Mouse (Mus musculus): Measurements from ENCODE around the gene Ptms. TPM values are rescaled to one million over a fixed set of nuclear protein-coding genes. Genes with fewer than 3 reads are reported as not detected.
"Not testable (repeated sequence)": the region's sequence is repeated elsewhere in the genome, so short reads cannot be mapped to it uniquely, and the experiment has no call there.

The Ptms gene
- total RNA-seq, 2 experiments from 2014 or later: 159 to 207 TPM

GRCm38 (mm10) chr6:124910032-124910431, 9.9 kb downstream of the Ptms start:
- peak; percentile 26; the same call in 1 of the 2 replicates for ATAC-seq (ENCODE audit: poor library complexity, severe bottlenecking)

GRCm38 (mm10) chr6:124907767-124908166, 12.1 kb downstream of the Ptms start:
- ATAC-seq (ENCODE audit: poor library complexity, severe bottlenecking): no peak

DNA sequence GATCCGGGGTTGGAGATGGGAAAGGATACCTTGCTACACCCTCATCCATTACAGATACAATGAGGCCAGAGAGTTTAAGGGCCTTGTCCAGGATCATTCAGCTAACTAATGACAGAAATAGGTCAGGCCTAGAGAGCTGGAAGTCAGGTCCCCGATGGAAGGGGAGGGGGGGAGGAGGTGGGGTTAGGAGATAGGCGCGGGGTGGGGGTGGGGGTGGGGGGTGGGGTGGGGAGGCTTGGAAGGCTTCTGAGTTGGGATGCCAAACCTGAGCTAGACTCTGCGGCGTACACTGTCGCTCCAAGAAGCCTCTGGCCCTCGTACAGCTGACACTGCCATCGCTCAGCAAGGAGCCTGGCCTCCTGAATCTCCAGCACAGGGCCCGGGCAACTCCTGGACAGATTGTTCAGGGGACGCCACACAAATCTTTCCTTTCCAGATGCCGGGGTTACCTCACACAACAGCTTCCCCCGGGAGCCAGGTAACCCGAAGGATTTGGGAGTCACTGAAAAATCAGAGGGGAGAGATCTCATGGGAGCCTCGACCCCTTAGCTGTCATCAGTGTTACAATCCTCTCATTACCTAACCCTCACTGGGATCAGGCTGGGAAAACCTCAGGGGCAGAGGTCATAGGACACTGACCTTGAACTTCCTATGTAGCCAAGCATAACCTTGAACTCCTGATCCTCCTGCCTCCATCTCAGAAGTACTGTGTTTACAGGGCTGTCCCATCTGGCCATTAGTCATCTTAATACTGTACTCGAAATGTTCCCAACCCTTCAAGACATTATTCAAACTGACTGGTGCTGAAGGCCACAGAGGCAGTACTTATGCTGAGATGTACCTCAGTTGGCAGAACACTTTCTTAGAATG, 14.7 kb downstream of the Ptms start:
- no peak for ATAC-seq (ENCODE audit: poor library complexity, severe bottlenecking)

DNA sequence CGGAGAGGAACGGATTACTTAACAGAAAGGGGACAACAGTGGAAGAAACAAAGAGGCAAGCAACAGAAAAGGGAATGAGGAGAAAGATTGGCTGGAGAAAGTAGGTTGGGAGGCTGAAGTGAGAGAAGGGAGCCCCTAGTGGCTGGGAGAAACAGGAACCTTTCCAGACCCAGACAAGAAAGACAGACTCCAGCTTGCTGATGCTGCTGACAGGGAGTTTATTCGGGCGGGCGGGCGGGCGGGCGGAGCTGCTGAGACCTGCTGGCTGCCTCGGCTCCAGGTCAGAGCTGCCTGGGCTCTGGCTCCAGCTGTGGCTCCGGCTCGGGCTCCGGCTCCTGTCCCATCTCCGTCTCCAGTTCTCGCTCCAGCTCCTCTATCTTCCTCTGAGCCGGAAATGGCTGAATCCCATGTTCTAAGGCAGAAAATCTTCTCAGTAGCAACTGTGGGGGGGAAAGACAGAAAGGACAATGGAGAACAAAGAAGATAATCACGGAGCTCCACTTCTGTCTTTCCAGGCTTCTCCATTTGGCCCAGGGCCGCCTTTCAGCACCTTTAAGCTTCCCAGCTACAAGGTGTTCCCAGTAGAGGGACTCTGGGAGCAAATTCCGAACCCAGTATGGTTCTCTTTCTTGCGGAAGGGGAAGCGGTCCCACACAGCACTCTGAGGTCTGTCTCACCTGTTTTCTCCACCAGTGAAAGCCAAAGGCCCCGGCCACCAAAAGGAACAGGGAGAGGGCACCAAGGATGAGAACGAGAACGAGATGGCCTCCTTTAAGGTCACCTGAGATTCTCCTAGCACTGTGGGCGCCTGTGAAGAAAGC, 15.5 kb downstream of the Ptms start:
- peak; percentile 59 for ATAC-seq (ENCODE audit: poor library complexity, severe bottlenecking)

- peak; percentile 92 for ATAC-seq (ENCODE audit: poor library complexity, severe bottlenecking)
Observed at GRCm38 (mm10) chr6:124903580-124904151, 16.2 kb downstream of the Ptms start.

- no peak for ATAC-seq (ENCODE audit: poor library complexity, severe bottlenecking)
Observed at GRCm38 (mm10) chr6:124901851-124902250, 18.1 kb downstream of the Ptms start.

- peak; percentile 64 for ATAC-seq (ENCODE audit: poor library complexity, severe bottlenecking)
Observed at GRCm38 (mm10) chr6:124900801-124901480, 19.0 kb downstream of the Ptms start.

DNA sequence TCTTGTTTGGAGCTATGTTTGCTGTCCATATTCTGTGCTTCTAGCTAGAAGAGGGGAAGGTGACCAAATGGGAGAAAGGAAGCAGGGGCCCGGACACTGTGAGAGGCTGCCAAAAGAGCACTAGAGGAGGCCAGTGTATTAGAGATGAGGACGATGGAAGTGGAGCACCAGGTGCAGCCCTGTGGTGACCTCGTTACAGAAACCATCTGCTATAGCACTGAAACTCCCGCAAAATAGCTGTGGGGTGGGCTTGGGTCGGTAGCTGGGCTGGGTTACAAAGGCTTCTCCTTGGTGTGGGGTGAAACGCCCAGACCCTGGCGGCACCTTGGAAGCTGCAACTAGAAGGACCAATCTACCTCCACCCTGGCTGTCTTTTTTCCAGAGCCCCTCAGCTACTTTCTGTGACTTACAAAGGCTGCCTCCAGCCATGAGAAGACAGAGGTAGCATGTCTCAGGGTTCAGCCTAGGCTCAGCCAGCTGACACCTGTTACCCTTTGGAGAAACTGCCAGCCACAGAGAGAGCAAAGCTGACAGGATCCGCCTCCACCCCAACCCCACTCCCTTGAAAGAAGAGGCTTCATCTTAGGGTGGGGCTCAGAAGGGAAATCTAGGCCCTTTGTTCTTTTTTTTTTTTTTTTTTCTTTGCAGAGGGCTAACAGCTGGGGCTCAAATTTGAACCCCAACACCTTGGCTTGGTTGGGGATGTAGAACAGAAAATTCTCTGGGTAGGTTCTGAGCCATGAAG, 19.7 kb downstream of the Ptms start:
- no peak for ATAC-seq (ENCODE audit: poor library complexity, severe bottlenecking)

DNA sequence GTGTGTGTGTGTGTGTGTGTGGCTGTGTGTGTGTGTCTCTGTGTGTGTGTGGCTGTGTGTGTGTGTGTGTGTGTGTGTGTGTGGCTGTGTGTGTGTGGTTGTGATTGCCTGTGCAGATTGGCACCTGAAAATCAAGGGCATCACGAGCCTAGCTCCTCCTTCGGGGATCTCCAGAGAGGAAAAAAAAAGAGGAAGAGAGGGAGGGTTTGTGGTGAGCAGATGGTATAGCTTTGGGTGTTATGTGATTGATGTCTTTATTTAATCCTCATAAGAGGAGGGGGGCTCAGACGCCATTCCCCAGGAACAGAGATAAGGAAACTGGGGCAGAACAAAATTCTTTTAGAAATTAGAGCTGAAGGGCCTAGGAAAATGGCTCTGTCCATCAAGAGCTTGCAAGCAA, 21.5 kb downstream of the Ptms start:
- ATAC-seq (ENCODE audit: poor library complexity, severe bottlenecking): peak; percentile 43; the same call in 1 of the 2 replicates

GRCm38 (mm10) chr6:124894113-124894512, 25.8 kb downstream of the Ptms start:
- ATAC-seq (ENCODE audit: poor library complexity, severe bottlenecking): not testable (repeated sequence)

GRCm38 (mm10) chr6:124890997-124891396, 28.9 kb downstream of the Ptms start:
- ATAC-seq (ENCODE audit: poor library complexity, severe bottlenecking): no peak

- ATAC-seq (ENCODE audit: poor library complexity, severe bottlenecking): no peak
Observed at GRCm38 (mm10) chr6:124888555-124889125, 31.3 kb downstream of the Ptms start.

GRCm38 (mm10) chr6:124887986-124888385, 31.9 kb downstream of the Ptms start, which contains the start of gene Cd4:
Cd4 (minus strand) TSS chr6:124888221.
- no peak for ATAC-seq (ENCODE audit: poor library complexity, severe bottlenecking)

DNA sequence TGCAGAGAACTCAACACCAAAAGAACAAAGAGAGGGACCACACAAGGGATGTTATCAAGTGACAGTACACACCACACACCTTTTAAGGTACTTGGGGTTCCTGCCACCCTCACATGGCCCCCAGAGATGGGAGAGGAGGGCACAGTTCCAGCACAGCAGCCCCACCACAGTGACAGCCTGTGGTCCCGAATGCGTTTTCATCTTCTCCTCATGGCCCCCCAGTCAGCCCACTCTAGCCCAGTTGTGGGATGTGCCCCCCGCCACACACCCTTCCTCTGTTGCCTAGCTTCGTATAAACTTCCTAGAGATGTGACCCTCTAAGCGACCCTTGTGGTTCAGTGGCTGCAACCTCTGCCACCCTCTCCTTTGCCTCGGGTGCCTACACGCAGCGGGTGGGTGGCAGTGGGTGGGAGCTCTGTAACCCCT, 33.9 kb downstream of the Ptms start:
- ATAC-seq (ENCODE audit: poor library complexity, severe bottlenecking): no peak

GRCm38 (mm10) chr6:124884714-124885500, 35.0 kb downstream of the Ptms start:
- no peak for ATAC-seq (ENCODE audit: poor library complexity, severe bottlenecking)

DNA sequence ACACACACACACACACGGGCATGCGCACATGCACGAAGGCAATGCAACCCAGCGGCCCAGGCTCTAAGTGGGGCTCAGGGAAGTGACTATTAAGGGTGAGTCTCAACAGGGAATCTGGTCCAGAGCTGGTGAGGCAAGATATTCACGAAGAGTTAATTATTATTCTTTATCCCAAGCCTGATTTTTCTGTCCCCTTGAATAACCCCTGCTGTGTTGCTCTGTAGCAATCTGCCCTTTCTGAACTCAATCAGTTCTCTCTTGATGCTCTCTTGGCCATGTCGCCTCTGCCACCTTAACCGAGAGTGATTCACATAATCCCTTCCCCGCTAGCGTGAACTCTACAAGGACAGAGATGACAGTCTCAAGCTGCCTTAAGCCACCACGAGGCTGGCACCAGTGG, 36.6 kb downstream of the Ptms start:
- no peak for ATAC-seq (ENCODE audit: poor library complexity, severe bottlenecking)

GRCm38 (mm10) chr6:124881821-124882220, 38.1 kb downstream of the Ptms start:
- ATAC-seq (ENCODE audit: poor library complexity, severe bottlenecking): no peak

DNA sequence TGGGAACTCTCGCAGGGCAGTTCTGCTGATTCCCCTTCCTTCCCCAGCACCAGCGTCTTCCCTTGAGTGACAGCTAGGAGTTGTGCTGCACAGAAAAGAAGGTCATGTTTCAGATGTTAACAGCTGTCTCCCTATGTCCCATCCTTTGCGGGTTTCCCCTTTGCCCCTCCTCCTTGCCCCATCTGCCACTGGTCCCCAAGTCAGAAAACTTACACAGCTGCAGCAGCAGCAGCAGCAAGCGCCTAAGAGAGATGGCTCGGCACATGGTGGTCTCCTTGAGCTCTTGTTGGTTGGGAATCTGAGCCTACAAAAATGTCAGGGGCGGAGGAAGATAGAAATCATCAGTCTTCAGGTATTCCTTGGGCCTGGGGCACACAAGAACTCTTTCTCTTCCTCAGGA, 40.5 kb downstream of the Ptms start:
- ATAC-seq (ENCODE audit: poor library complexity, severe bottlenecking): no peak

DNA sequence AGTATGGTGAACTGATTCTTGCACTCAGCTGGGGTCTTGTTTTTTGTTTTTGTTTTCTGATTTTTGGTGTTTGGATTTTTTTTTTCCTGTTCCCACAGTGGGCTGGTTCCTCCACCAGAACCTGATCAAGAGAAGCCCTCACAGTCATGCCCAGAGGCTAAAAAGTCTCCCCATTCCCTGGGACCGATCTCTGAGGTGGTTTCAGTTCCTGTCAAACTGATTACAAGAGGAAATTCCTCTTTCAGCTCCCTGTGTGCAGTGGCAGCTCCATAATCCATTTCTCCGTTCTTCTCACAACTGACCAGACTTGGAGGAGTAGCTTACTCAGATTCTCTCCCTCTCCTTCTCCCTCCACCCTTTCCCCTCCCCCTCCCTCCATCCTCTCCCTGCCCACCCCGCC, 45.6 kb downstream of the Ptms start:
- peak; percentile 59 for ATAC-seq (ENCODE audit: poor library complexity, severe bottlenecking)
